Mouse (Mus musculus) heart, adult 8-10 months (tissue): ENCODE data around the gene Slc35g2. TPM values are rescaled to one million over a fixed set of nuclear protein-coding genes. Genes with fewer than 3 reads are reported as not detected.
A peak's percentile ranks its signal among the peaks of the same experiment; 100 is the strongest.

Experiments
- DNase-seq: peaks from one replicate; pipeline ENCODE4 v3.0.0; 2022; ENCODE audit warnings: low spot score
- total RNA-seq, 4 experiments: library from RNA; stranded (reverse); gene quantifications; 2 replicates each; pipeline ENCODE4 v1.2.4; 2022

Gene Slc35g2
- total RNA-seq, 4 experiments from 2014 or later: 2.8 to 4.0 (median 3.2) TPM

- no peak for DNase-seq
These were observed 11.9 kb downstream of the Slc35g2 start for GRCm38 (mm10) chr9:100558991-100559390.

DNA sequence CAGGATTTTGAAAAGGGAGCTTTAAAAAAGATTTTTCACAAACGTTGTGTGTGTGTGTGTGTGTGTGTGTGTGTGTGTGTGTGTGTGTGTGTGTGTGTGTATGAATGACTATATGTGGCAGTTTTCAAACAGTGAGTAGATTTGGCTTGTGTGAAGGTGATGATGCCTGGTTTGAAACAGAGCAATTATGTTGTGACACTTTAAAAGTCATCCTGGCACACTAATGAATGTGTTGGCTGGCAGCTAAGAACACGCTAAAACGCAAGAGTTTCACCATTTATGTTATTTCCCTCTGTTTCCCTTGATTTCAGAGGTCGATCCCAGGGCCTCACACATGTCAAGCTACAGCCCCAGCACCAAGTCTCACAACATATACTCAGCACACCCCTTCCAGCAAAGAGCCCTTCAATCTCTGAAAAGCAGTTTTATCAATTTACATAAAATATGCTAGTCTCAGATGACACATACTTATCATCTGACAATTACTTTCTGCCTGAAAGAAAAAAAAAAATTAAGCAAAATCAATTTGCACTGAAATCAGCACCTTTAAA, 12.8 kb downstream of the Slc35g2 start:
- no peak for DNase-seq

GRCm38 (mm10) chr9:100555686-100556085, 15.2 kb downstream of the Slc35g2 start:
- no peak for DNase-seq

- DNase-seq: no peak
These were observed 22.6 kb downstream of the Slc35g2 start for GRCm38 (mm10) chr9:100548313-100548712.

GRCm38 (mm10) chr9:100546594-100546910, 24.3 kb downstream of the Slc35g2 start:
- no peak for DNase-seq

- DNase-seq: peak; percentile 98
These were observed 24.9 kb downstream of the Slc35g2 start, which contains the start of gene Nck1 for GRCm38 (mm10) chr9:100545715-100546593. Gene Nck1, minus strand, starts transcription at chr9:100546134.

DNA sequence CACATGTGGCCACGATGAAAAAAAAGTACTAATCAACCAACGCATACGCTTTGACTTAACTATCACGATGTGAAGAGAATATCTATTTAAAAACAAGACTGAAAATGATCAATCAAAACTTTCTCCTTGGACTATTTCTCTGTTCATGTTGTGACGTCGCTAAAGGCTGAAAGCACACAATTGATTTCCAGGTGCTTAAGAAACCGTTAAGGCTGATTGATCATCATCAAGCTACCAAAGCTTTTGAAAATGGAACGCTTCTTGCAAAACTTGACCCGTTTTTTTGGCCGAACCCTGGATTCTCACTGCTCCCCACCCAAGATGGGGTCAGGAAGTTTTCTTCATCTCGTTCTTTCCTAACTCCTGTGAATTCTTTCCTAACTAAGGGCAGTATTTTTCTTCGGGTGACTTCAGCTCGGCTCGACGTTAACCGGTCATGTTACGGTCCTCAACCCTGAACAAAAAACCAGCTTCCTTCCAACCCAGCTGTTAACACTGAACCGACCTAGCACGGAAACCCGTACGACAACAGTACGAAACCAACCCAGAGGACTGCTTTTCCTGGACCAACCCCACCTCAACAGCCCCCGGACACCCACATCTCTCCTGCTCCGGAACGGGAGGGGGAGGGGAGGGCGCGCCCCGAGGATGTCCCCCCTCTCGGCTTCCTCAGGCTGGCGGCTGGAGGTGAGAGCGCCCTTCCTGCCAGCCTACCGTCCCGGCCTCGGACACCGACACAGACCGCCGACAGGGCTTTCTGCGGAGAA, 25.8 kb downstream of the Slc35g2 start:
- peak; percentile 77 for DNase-seq

DNA sequence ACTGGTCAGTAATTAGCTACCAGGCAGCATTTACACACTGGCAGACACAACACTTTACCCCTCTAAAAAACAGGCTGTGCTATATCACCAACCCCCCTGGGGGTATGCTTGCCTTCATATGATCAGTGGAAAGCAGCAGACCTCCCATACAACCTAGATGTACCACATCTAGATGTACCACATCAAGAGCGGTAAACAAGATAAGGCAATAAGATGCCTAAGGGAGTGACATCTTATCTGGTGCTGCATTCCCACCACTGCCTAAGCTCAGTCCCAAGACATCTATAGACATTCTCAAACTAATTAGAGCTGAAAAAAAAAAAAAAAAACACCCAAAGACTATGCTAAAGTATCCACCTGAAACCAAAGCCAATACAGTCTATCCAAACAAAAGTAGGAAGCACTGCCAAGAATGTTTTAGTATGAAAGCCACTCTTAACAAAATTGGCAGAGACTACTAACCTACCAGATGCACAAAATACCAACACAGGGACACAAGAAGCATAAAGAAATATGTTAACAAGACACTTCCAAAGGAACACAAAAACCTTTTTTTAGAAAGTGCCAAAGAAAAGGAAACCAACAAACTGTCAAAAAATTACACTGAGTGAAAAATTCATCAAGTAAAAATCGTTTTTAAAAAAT, 35.1 kb downstream of the Slc35g2 start:
- DNase-seq: no peak

GRCm38 (mm10) chr9:100534686-100535085, 36.2 kb downstream of the Slc35g2 start:
- no peak for DNase-seq

DNA sequence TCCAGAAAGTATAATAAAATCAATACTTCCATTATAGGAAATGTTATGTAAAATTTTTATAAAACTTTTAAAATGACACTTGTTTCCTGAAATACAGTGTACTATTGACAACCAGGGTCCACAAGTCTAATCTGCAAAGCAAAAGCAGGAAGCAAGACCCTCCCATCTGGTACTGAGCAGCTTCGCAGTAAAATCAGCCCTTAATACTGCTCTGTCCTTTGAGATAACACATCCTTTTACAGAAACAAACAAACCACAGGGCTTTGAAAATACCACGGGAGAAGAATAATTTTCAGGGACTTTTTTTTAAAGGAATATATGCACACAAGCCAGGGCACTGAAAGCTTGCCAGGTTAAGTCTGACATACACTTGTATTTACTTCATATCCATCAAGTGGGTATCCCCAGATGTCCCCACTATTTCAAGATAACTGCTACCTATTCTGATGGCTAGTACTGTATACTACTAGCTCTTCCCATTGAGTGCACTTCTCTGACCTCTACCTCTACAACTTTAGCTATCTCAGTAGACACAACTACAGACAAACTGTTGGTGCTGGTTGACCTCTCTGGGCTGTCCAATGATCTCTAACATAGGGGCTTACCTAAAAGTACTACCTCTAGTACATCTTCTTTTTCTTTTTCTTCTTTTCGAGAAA, 37.9 kb downstream of the Slc35g2 start:
- DNase-seq: no peak

DNA sequence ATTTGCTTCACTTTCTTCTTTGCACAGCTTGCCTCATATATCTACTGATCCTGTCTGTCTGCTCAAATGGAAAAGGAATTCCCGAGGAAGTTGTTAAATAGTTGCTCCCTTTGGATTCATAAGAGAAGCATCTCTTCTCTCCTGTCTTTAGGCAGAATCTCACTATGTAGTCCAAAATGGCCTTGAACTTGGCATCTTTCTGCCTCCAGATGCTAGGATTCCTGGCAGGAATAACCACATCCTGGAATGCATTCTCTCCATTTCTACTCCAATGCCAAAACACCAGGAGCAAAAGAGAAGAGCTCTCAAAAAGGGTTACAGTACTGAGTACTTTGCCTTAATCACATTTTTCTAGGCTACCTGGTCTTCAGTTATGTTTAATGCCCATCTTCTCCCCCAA, 39.6 kb downstream of the Slc35g2 start:
- DNase-seq: no peak

DNA sequence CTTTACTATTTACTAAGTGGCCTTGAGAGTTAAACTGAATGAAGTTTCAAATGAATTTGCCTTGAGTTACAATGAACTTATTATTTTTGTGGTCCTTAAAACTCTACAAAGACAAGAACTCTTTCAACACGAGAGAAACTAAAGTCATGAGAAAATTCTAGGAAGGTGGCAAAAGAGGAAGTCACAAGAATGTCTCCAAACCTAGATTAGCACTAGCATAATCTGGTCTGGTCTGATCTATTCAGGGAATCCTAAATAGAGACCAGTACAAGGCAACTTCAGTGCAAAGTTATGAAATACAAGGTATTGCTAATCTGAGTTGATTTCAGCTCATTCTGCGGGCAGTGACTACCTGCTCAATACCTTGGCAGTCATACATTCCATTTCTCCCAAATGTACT, 45.7 kb downstream of the Slc35g2 start:
- no peak for DNase-seq

- DNase-seq: no peak
These were observed 48.9 kb downstream of the Slc35g2 start for GRCm38 (mm10) chr9:100522029-100522428.

- peak; percentile 81 for DNase-seq
These were observed 50.3 kb downstream of the Slc35g2 start for GRCm38 (mm10) chr9:100520586-100520985.

DNA sequence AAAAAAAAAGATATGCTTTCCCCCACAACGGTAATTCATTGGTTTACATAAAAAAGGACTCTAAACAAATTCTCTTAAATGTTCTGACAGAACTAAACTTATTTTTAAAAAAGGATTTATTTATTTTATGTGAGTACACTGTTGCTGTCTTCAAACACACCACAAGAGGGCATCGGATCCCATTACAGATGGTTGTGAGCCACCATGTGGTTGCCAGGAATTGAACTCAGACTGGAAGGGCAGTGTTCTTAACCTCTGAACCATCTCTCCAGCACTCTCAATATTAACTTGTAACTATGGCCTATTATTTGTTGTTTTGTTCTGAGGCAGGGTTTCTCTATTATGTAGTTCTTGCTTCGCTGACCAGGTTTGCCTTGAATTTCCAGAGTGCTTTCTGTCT, 50.9 kb downstream of the Slc35g2 start:
- no peak for DNase-seq

DNA sequence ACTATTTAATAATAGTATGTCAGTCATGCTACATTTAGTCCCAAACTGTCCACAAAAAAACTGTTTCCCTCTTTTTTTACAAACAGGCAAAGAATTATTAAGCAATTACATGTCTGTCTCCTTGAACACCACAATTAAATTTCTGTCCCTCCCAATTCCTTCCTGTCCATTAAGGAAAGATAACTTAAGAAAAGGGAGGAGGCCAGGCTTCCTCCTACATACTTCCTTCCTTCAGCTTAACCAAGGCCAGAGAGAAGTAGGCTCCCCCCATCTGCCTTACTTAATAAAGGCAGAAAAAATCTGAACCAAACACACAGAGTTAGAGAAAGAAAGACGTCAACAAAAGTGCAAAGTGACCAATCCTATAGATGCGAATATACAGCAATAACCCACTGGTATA, 63.3 kb downstream of the Slc35g2 start:
- peak; percentile 75 for DNase-seq

GRCm38 (mm10) chr9:100506652-100507051, 64.2 kb downstream of the Slc35g2 start:
- DNase-seq: peak; percentile 88

DNA sequence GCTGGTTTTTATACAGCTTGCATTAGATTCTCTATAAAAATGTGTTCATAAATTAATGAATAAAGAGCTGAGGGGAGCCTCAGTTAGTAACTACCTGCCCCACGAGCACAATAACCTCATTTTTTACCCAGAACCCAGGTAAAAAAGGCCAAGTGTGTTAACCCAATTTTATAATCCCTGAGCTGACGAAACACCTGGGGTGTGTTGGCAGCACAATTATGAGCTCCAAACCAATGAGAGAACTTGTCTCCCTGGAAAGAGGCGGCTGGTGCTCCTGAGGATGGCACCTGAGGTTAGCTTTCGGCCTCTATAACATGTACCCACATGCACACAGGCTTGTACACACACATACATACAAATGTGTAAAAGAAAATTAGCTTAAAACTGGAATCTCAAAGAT, 65.4 kb downstream of the Slc35g2 start:
- DNase-seq: no peak
